Mouse (Mus musculus) brown adipose tissue, adult 24 weeks (tissue): ENCODE measurements around the gene Gm20897. TPM values are rescaled to one million over a fixed set of nuclear protein-coding genes. Genes with fewer than 3 reads are reported as not detected.
"Not testable (repeated sequence)": the region's sequence is repeated elsewhere in the genome, so short reads cannot be mapped to it uniquely, and the experiment has no call there.

Source experiments
- H3K27ac ChIP-seq: fragments of 200-500 bp; replicated peaks from 2 replicates; pipeline ENCODE4 v1.5.1; 2012; ENCODE audit warnings: low read depth, mild to moderate bottlenecking, low read length
- H3K4me1 ChIP-seq: fragments of 200-500 bp; 2 replicates; pipeline ENCODE4 v1.6.1; 2012; ENCODE audit warnings: low read length, mixed read lengths; ENCODE audit not compliant: control insufficient read depth, insufficient read depth, insufficient read length
- H3K4me3 ChIP-seq: fragments of 200-500 bp; 2 replicates; pipeline ENCODE4 v1.5.1; 2012; ENCODE audit warnings: low read depth, mild to moderate bottlenecking, low read length, moderate library complexity; ENCODE audit not compliant: insufficient read depth
- polyA plus RNA-seq: library from polyadenylated mRNA; stranded (reverse); fragments of >200 nt; gene quantifications from 2 replicates; pipeline ENCODE4 v1.2.4, GENCODE M21; 2012; ENCODE audit not compliant: missing spikeins, insufficient read depth, insufficient read length

Gm20897 gene
- not detected in 2 replicates for polyA plus RNA-seq

DNA sequence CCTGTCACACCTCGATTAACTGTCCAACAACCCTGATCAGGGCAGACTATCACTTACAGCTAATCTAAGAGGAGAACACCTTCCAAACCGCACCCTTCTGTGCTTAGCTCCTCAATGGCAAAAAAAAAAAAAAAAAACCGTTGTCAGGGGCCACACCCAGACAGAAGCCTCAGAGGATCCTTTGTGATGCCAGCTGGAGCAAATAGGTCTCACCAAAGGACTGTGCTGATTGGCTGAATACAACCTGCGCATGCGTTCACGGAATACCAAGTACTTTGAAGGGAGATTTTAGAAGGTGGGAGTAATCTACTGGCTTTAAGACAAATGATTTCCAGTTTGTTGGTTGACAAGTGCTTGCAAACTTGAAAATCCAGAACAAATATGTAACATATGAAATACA lies at the start of gene Gm20897:
TSS of gene Gm20897 (minus strand) at position 101 of the 400 bp plus-strand sequence.
- H3K27ac ChIP-seq, H3K4me1 ChIP-seq, H3K4me3 ChIP-seq: not testable (repeated sequence)

Other genes starting within 250 kb of the Gm20897 start
- gene Gm21732, start 73.5 kb upstream of the Gm20897 start, polyA plus RNA-seq: not detected in 2 replicates